Mouse (Mus musculus) stomach, embryonic 16.5 days (tissue): ENCODE measurements around the gene Dusp3. TPM values are rescaled to one million over a fixed set of nuclear protein-coding genes. Genes with fewer than 3 reads are reported as not detected.
"Not testable (repeated sequence)": the region's sequence is repeated elsewhere in the genome, so short reads cannot be mapped to it uniquely, and the experiment has no call there.

Experiments used
- ATAC-seq: fragments of 200-750 bp; cut with Nextera tagmentation; 2 replicates; pipeline ENCODE4 v1.8.0; 2017; ENCODE audit warnings: moderate number of reproducible peaks, moderate TSS enrichment; ENCODE audit not compliant: insufficient read depth, low FRiP score
- H3K27ac ChIP-seq: fragments of 300-500 bp; sonication (generic); 2 replicates; pipeline ENCODE4 v1.5.1; 2014; ENCODE audit warnings: low read length
- H3K27me3 ChIP-seq: fragments of 300-500 bp; sonication (generic); 2 replicates; pipeline ENCODE4 v1.6.1; 2014; ENCODE audit warnings: low read length, control low read depth, mixed read lengths; ENCODE audit not compliant: control insufficient read depth, insufficient read depth
- H3K36me3 ChIP-seq: fragments of 300-500 bp; sonication (generic); 2 replicates; pipeline ENCODE4 v1.6.1; 2014; ENCODE audit warnings: low read length; ENCODE audit not compliant: control insufficient read depth, insufficient read depth
- H3K4me1 ChIP-seq: fragments of 300-500 bp; sonication (generic); 2 replicates; pipeline ENCODE4 v1.6.1; 2014; ENCODE audit warnings: low read length, control low read depth, mixed read lengths; ENCODE audit not compliant: control insufficient read depth, insufficient read depth
- H3K4me2 ChIP-seq: fragments of 300-500 bp; sonication (generic); 2 replicates; pipeline ENCODE4 v1.6.1; 2014; ENCODE audit warnings: low read depth, low read length, mixed read lengths
- H3K4me3 ChIP-seq: fragments of 300-500 bp; sonication (generic); replicated peaks from 2 replicates; pipeline ENCODE4 v1.5.1; 2014; ENCODE audit warnings: mild to moderate bottlenecking, low read length
- H3K9ac ChIP-seq: fragments of 300-500 bp; sonication (generic); 2 replicates; pipeline ENCODE4 v1.6.1; 2014; ENCODE audit warnings: low read length
- H3K9me3 ChIP-seq: fragments of 300-500 bp; sonication (generic); replicated peaks from 2 replicates; pipeline ENCODE4 v1.6.1; 2016; ENCODE audit warnings: low read length, control low read depth; ENCODE audit not compliant: control insufficient read depth
- WGBS: fragments of 180-500 bp; shearing (Covaris S2); extraction: QIAGEN DNeasy Blood & Tissue Kit; methylation state at CpG from one replicate; pipeline ENCODE4 v1.1.7; 2014; 5-methylcytosine and 5-hydroxymethylcytosine counted together
- polyA plus RNA-seq: library from polyadenylated mRNA; unstranded; fragments of >200 nt; fragmentation: Nextera tagmentation; extraction: Ambion mirVana; gene quantifications from 2 replicates; pipeline ENCODE4 v1.2.1, GENCODE M21; 2015

Gene Dusp3
- polyA plus RNA-seq, 1 experiment from 2014 or later: 26.1 TPM

- not testable (repeated sequence) for H3K9ac ChIP-seq, H3K9me3 ChIP-seq, H3K27me3 ChIP-seq, ATAC-seq, H3K4me3 ChIP-seq, H3K27ac ChIP-seq, H3K36me3 ChIP-seq
- 36% methylated on average over 6 of the region's 6 CpGs for WGBS
- peak overlapping the region; percentile 97; the same call in 1 of the 2 replicates for H3K4me2 ChIP-seq
- H3K4me1 ChIP-seq: peaks cover 16% of the 10 kb centered on the region
These were observed 1.4 kb downstream of the Dusp3 start for GRCm38 (mm10) chr11:101985450-101985849.

GRCm38 (mm10) chr11:101984054-101985025, 2.5 kb downstream of the Dusp3 start, which contains the start of gene Cfap97d1:
Gene Cfap97d1, plus strand, starts transcription at chr11:101984279.
- under 1% methylated on average over 71 of the region's 71 CpGs for WGBS
- Histone ChIP-seq H3K27ac (peak within 1 kb of the TSS; percentile 86), H3K4me2 (peak within 1 kb of the TSS; percentile 97), H3K36me3 (no peaks in the 10 kb centered on the region), H3K4me1 (peaks cover 16% of the 10 kb centered on the region), H3K27me3 (no peaks in the 10 kb centered on the region), H3K9ac (peak within 1 kb of the TSS; percentile 82), H3K4me3 (peak within 1 kb of the TSS; percentile 71), H3K9me3 (no peaks in the 10 kb centered on the region)
- peak; percentile 85 for ATAC-seq

GRCm38 (mm10) chr11:101983431-101983921, 3.3 kb downstream of the Dusp3 start:
- peak overlapping the region; percentile 71 for H3K4me3 ChIP-seq

GRCm38 (mm10) chr11:101982981-101983411, 3.8 kb downstream of the Dusp3 start:
- Histone ChIP-seq H3K27ac (peak overlapping the region; percentile 13; the same call in 1 of the 2 replicates), H3K4me2 (peak overlapping the region; percentile 97; the same call in 1 of the 2 replicates), H3K27me3 (no peaks in the 10 kb centered on the region), H3K4me1 (peaks cover 16% of the 10 kb centered on the region), H3K9me3 (no peaks in the 10 kb centered on the region), H3K36me3 (no peaks in the 10 kb centered on the region), H3K9ac (0 out of 2 replicates have a peak overlapping the region, but pooled peaks have one; percentile 5), H3K4me3 (no peak overlapping the region)
- 54% methylated on average over 6 of the region's 6 CpGs for WGBS
- no peak for ATAC-seq

More at GRCm38 (mm10) chr11:101983431-101983921, 3.3 kb downstream of the Dusp3 start:
- Histone ChIP-seq H3K4me2 (peak overlapping the region; percentile 97), H3K9me3 (no peaks in the 10 kb centered on the region), H3K27ac (peak overlapping the region; percentile 13; the same call in 1 of the 2 replicates), H3K9ac (peak overlapping the region; percentile 5; the same call in 1 of the 2 replicates), H3K4me1 (peaks cover 16% of the 10 kb centered on the region), H3K36me3 (no peaks in the 10 kb centered on the region), H3K27me3 (no peaks in the 10 kb centered on the region)
- no peak for ATAC-seq
- 62% methylated on average over 10 of the region's 10 CpGs for whole genome bisulfite sequencing

DNA sequence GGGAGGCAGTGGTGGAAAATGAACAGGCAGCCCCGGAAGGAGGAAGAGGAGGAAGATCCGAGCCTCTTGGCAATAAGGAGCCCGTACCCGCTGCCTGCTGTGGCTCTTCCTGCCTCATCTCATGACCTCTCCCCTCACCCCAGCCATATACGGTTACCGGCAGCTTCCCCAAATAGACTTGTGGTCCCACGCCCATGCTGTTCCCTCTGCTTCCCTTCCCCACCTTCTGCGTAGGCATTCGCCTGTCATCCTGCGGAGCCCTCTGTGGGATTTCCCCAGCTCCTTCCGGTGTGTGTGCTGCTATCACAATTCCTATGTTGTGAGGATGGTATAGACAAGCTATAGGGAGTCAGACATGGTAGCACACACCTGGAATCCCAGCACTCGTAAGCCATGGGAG, 5.0 kb downstream of the Dusp3 start:
- ATAC-seq: no peak
- H3K4me2 ChIP-seq: no peak overlapping the region
- WGBS: 83% methylated on average over 12 of the region's 12 CpGs

GRCm38 (mm10) chr11:101980603-101981157, 6.1 kb downstream of the Dusp3 start:
- 81% methylated on average over 9 of the region's 9 CpGs for WGBS
- no peak for ATAC-seq
- no peak overlapping the region for H3K4me2 ChIP-seq
- no peaks in the 10 kb centered on the region for H3K9me3 ChIP-seq
- H3K27ac ChIP-seq: no peak overlapping the region
- H3K36me3 ChIP-seq: no peaks in the 10 kb centered on the region
- no peak overlapping the region for H3K4me3 ChIP-seq
- peaks cover 14% of the 10 kb centered on the region for H3K4me1 ChIP-seq
- H3K27me3 ChIP-seq: no peaks in the 10 kb centered on the region
- H3K9ac ChIP-seq: no peak overlapping the region

More for the DNA sequence above, 5.0 kb downstream of the Dusp3 start:
- no peak overlapping the region for H3K4me3 ChIP-seq
- H3K27ac ChIP-seq: no peak overlapping the region
- no peaks in the 10 kb centered on the region for H3K36me3 ChIP-seq
- peaks cover 16% of the 10 kb centered on the region for H3K4me1 ChIP-seq
- no peaks in the 10 kb centered on the region for H3K27me3 ChIP-seq
- H3K9ac ChIP-seq: no peak overlapping the region
- no peaks in the 10 kb centered on the region for H3K9me3 ChIP-seq

GRCm38 (mm10) chr11:101979140-101979539, 7.7 kb downstream of the Dusp3 start:
- Histone ChIP-seq H3K9me3 (no peaks in the 10 kb centered on the region), H3K4me1 (peaks cover 8% of the 10 kb centered on the region; the same call in 1 of the 2 replicates), H3K27me3 (no peaks in the 10 kb centered on the region), H3K9ac (no peak overlapping the region), H3K4me2 (no peak overlapping the region), H3K36me3 (no peaks in the 10 kb centered on the region), H3K4me3 (no peak overlapping the region), H3K27ac (no peak overlapping the region)
- 88% methylated on average over 5 of the region's 5 CpGs for WGBS
- ATAC-seq: no peak

DNA sequence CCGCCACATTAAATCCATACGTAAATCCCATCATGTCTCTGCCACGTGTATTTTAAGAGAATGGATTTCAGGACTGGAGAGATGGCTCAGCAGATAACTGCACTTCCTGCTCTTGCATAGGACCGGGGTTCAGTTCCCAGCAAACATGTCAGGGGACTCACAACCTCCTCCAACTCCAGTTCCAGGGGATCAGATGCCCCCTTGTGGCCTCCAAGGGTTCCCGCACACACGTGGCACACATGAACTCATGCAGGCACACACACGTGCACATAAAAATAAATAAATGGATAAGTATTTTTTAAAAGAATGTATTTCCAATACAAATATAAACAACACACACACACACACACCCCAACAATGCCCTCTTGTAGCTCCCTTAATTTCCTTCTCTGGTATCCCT, 9.9 kb downstream of the Dusp3 start:
- H3K27me3 ChIP-seq: no peaks in the 10 kb centered on the region
- ATAC-seq: no peak
- H3K27ac ChIP-seq: no peak overlapping the region
- no peak overlapping the region for H3K4me2 ChIP-seq
- no peak overlapping the region for H3K9ac ChIP-seq
- no peak overlapping the region for H3K4me3 ChIP-seq
- H3K4me1 ChIP-seq: no peaks in the 10 kb centered on the region
- no peaks in the 10 kb centered on the region for H3K36me3 ChIP-seq
- H3K9me3 ChIP-seq: no peaks in the 10 kb centered on the region
- 91% methylated on average over 7 of the region's 7 CpGs for WGBS

- H3K9ac ChIP-seq: no peak overlapping the region
- no peak for ATAC-seq
- no peaks in the 10 kb centered on the region for H3K27me3 ChIP-seq
- H3K4me3 ChIP-seq: no peak overlapping the region
- H3K36me3 ChIP-seq: no peaks in the 10 kb centered on the region
- WGBS: 49% methylated on average over 9 of the region's 9 CpGs
- H3K9me3 ChIP-seq: no peaks in the 10 kb centered on the region
- no peak overlapping the region for H3K27ac ChIP-seq
- H3K4me2 ChIP-seq: no peak overlapping the region
- H3K4me1 ChIP-seq: no peaks in the 10 kb centered on the region
These were observed 11.9 kb downstream of the Dusp3 start for GRCm38 (mm10) chr11:101974923-101975322.
